Mouse (Mus musculus) C2C12 (cell line): ENCODE data around the gene Cacna1c. TPM values are rescaled to one million over a fixed set of nuclear protein-coding genes. Genes with fewer than 3 reads are reported as not detected.

Source experiments
- H3K27me3 ChIP-seq: one replicate; pipeline ENCODE4 v1.6.1; 2011; ENCODE audit not compliant: control insufficient read depth, insufficient read depth, insufficient read length
- H3K36me3 ChIP-seq: one replicate; pipeline ENCODE4 v1.6.1; 2011; ENCODE audit not compliant: control insufficient read depth, insufficient read depth
- H3K4me3 ChIP-seq: one replicate; pipeline ENCODE4 v1.5.1; 2011; ENCODE audit warnings: mild to moderate bottlenecking, control low read depth; ENCODE audit not compliant: poor library complexity, insufficient read depth, severe bottlenecking
- H3K79me2 ChIP-seq: one replicate; pipeline ENCODE4 v1.6.1; 2011; ENCODE audit not compliant: control insufficient read depth, insufficient read depth
- H3K79me3 ChIP-seq: one replicate; pipeline ENCODE4 v1.6.1; 2011; ENCODE audit warnings: low read depth, control low read depth
- H3ac ChIP-seq: one replicate; pipeline ENCODE3; 2011; ENCODE audit warnings: low read depth; ENCODE audit not compliant: control insufficient read depth, insufficient read length
- CEBPB ChIP-seq: IDR thresholded peaks from one replicate; pipeline ENCODE4 v1.6.1; 2011; ENCODE audit warnings: low read depth, mild to moderate bottlenecking, control low read depth, moderate library complexity
- CTCF ChIP-seq: IDR thresholded peaks from one replicate; pipeline ENCODE4 v1.5.1; 2011; ENCODE audit not compliant: control insufficient read depth, insufficient read depth, insufficient read length
- FOSL1 ChIP-seq: IDR thresholded peaks from one replicate; pipeline ENCODE4 v1.8.0; 2011; ENCODE audit warnings: mild to moderate bottlenecking, low read length; ENCODE audit not compliant: poor library complexity, insufficient read depth, severe bottlenecking
- MAX ChIP-seq: IDR thresholded peaks from one replicate; pipeline ENCODE4 v1.6.1; 2011; ENCODE audit warnings: mild to moderate bottlenecking, control low read depth
- MYOD1 ChIP-seq: IDR thresholded peaks from one replicate; pipeline ENCODE4 v1.6.1; 2011; ENCODE audit warnings: low read depth; ENCODE audit not compliant: control insufficient read depth, insufficient read length
- MYOG ChIP-seq: IDR thresholded peaks from one replicate; pipeline ENCODE4 v1.6.1; 2011; ENCODE audit not compliant: control insufficient read depth, insufficient read length; ENCODE audit errors: extremely low read depth
- USF1 ChIP-seq: IDR thresholded peaks from one replicate; pipeline ENCODE4 v1.6.1; 2011; ENCODE audit warnings: low read depth, mild to moderate bottlenecking, control low read depth, moderate library complexity
- polyA plus RNA-seq: library from polyadenylated mRNA; unstranded; fragments of >200 nt; fragmentation: generic; extraction: Trizol; gene quantifications from one replicate; pipeline ENCODE4 v1.2.1, GENCODE M21; 2012; ENCODE audit warnings: missing spikeins

The Cacna1c gene
- polyA plus RNA-seq, 1 experiment, result not detected

GRCm38 (mm10) chr6:119165677-119166076, 30.5 kb downstream of the Cacna1c start:
- no peak overlapping the region for H3K4me3 ChIP-seq
- no peaks in the 10 kb centered on the region for H3K36me3 ChIP-seq
- H3K79me3 ChIP-seq, result no peaks in the 10 kb centered on the region
- H3K79me2 ChIP-seq, result no peaks in the 10 kb centered on the region
- peaks cover 3% of the 10 kb centered on the region for H3K27me3 ChIP-seq
- no peak overlapping the region for H3ac ChIP-seq
- no peak for TF ChIP-seq CTCF
- no peak for TF ChIP-seq CEBPB
- TF ChIP-seq FOSL1, result no peak
- no peak for TF ChIP-seq MYOD1
- TF ChIP-seq USF1, result no peak
- TF ChIP-seq MYOG, result no peak
- TF ChIP-seq MAX, result no peak

DNA sequence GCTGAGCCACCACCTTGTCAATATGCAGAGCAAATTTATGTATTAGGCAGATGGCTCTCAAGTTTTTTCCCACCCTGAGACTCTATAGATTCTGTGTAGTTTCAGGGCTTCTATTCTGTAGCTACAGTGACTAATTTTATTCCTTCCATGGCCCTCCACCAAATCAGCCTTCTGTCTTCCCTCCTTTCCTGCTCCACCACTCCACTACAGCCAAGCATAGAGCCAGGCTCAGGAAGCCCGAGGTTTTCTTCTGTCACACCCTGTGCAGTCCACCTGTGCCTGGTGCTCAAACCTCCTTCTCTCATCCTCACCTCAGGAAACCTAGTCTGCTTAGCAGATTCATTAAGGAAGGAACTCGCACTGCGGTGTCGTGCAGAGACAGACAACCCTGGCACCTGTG, 51.1 kb downstream of the Cacna1c start:
- no peaks in the 10 kb centered on the region for H3K79me3 ChIP-seq
- H3ac ChIP-seq, result no peak overlapping the region
- H3K4me3 ChIP-seq, result no peak overlapping the region
- H3K36me3 ChIP-seq, result no peaks in the 10 kb centered on the region
- no peaks in the 10 kb centered on the region for H3K79me2 ChIP-seq
- TF ChIP-seq MAX (no peak), USF1 (no peak), MYOD1 (no peak), MYOG (no peak), FOSL1 (no peak), CTCF (no peak), CEBPB (no peak)
- H3K27me3 ChIP-seq, result no peaks in the 10 kb centered on the region

GRCm38 (mm10) chr6:119139561-119139960, 56.7 kb downstream of the Cacna1c start:
- Histone ChIP-seq H3ac (no peak overlapping the region), H3K79me2 (no peaks in the 10 kb centered on the region), H3K27me3 (peaks cover 6% of the 10 kb centered on the region), H3K4me3 (no peak overlapping the region), H3K79me3 (no peaks in the 10 kb centered on the region), H3K36me3 (no peaks in the 10 kb centered on the region)
- TF ChIP-seq CEBPB, result no peak

DNA sequence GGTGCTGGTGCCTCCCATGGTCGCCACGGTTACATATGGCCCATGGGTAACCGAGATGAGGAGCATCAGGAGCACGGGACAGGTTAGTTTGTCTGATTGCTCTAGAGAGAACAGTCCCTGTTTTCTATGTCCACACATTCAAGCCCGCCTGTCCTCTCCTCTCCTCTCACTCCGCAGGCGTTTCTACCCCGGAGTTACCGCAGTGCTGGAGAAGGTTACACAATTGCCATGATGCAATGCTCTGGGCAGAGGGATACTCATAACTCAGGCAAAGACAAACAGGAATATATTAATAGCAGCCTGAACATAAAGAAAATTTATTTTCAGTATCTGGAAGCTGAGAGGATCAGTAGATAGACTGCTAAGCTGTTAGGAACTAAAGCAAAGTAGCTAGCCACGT, 58.5 kb downstream of the Cacna1c start:
- peaks cover 7% of the 10 kb centered on the region for H3K27me3 ChIP-seq
- H3K79me3 ChIP-seq, result no peaks in the 10 kb centered on the region
- H3K4me3 ChIP-seq, result no peak overlapping the region
- no peaks in the 10 kb centered on the region for H3K36me3 ChIP-seq
- TF ChIP-seq CTCF (no peak), USF1 (no peak), MYOG (no peak), FOSL1 (no peak), MAX (no peak), CEBPB (no peak), MYOD1 (no peak)
- H3ac ChIP-seq, result no peak overlapping the region
- no peaks in the 10 kb centered on the region for H3K79me2 ChIP-seq

DNA sequence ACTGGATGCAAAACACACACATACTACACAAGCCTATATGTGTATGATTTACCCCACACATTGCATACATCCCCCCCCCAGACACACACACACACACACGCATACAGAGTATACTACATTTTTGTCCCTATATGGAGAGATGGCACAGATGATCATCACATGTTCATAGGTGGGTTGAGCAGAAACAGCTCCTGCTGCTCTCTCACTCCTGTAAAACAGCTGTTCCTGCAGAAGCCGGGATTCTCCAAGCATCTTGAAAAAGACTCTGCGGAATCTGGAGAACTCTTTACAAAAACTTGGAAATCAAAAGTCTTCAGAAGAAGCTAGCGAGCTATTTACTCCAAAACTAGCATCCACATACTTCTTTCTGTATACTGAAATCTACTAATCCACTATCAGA, 63.4 kb downstream of the Cacna1c start:
- Histone ChIP-seq H3ac (no peak overlapping the region), H3K79me3 (no peaks in the 10 kb centered on the region), H3K79me2 (no peaks in the 10 kb centered on the region), H3K27me3 (peaks cover 27% of the 10 kb centered on the region), H3K36me3 (no peaks in the 10 kb centered on the region), H3K4me3 (no peak overlapping the region)
- TF ChIP-seq CEBPB (no peak), MAX (no peak), MYOD1 (no peak), CTCF (no peak), USF1 (no peak), MYOG (no peak), FOSL1 (no peak)

GRCm38 (mm10) chr6:119132111-119132735, 64.0 kb downstream of the Cacna1c start:
- H3K79me2 ChIP-seq, result no peaks in the 10 kb centered on the region
- no peaks in the 10 kb centered on the region for H3K36me3 ChIP-seq
- H3K79me3 ChIP-seq, result no peaks in the 10 kb centered on the region
- no peak for TF ChIP-seq USF1
- no peak for TF ChIP-seq CEBPB
- no peak for TF ChIP-seq MYOD1
- no peak for TF ChIP-seq MYOG
- no peak for TF ChIP-seq CTCF
- H3K27me3 ChIP-seq, result peaks cover 25% of the 10 kb centered on the region
- no peak overlapping the region for H3K4me3 ChIP-seq
- H3ac ChIP-seq, result no peak overlapping the region
